Mouse (Mus musculus): ENCODE results near the gene Vmn2r8. TPM values are rescaled to one million over a fixed set of nuclear protein-coding genes. Genes with fewer than 3 reads are reported as not detected.

Vmn2r8 gene
- polyA plus RNA-seq, 1 experiment from 2014 or later, result not detected

DNA sequence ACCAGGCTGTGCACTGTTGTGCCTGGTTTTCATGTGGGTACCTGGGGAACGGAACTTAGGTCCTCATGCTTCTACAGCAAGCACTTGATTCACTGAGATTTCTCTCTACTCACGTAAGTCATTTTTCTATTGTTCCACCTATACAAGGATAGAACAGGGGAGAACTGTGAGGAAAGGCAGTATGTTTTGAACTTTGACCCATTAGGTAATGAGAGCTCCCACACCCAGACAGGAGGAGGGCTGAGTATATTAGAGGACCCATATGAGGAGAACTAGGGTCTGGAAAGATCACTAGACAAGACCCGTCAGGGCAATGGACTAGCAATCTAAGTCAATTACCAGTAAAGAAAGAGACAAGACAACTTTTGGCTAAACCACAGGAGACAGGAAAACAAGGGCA lies 64.0 kb downstream of the Vmn2r8 start:
- no peaks in the 10 kb centered on the region for H3K9me3 ChIP-seq
- no peaks in the 10 kb centered on the region for H3K4me1 ChIP-seq (replicated peaks)
- DNase-seq (ENCODE audit: low spot score), result no peak
- no peaks in the 10 kb centered on the region for H3K27me3 ChIP-seq (ENCODE audit: insufficient read depth, poor library complexity, severe bottlenecking)
- no peak overlapping the region for H3K27ac ChIP-seq
- no peak overlapping the region for H3K4me3 ChIP-seq
- no peaks in the 10 kb centered on the region for H3K36me3 ChIP-seq
- WGBS, result 80% methylated on average over 3 of the region's 3 CpGs

DNA sequence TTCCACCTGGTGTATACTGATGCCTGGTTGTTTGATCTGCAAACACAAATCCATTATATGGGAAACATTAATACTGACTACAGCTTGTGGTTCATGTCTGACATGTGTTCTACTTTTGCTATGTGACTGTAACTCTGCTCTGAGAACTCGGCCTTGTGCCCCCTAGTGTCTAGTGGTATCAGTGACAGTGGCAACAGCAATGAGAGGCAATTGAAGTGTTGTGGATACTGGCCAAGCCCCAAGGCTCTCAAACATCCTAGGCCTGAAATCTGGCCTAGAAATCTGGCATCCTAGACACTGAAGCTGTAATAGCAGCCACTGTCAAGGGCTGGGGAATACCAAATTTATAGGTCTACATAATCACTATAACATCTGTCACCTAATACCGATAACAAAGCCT lies 64.8 kb downstream of the Vmn2r8 start:
- no peaks in the 10 kb centered on the region for H3K9me3 ChIP-seq
- no peak overlapping the region for H3K4me3 ChIP-seq
- no peaks in the 10 kb centered on the region for H3K4me1 ChIP-seq (replicated peaks)
- H3K36me3 ChIP-seq, result no peaks in the 10 kb centered on the region
- DNase-seq (ENCODE audit: low spot score), result no peak
- WGBS, result 64% methylated on average over 2 of the region's 2 CpGs
- H3K27me3 ChIP-seq (ENCODE audit: insufficient read depth, poor library complexity, severe bottlenecking), result no peaks in the 10 kb centered on the region
- H3K27ac ChIP-seq, result no peak overlapping the region

DNA sequence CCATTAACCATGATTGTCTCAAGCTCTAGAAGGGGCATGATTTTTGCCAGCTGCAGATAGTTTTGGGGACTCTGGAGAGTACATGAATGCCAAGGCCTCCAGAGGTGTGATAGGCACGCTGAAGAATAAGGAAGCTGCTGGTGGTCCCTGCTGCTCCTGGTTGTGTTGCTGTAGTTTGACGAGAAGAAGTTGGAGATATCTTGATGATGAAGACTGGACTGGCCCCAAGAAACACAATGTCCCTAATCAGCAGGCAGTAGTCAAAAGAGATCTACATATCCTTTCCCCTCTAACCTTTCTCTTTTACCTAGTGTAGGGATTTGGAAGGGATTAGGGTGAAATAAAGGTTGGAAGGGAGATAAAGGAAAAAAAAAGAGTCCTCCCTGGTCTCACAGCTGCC lies 66.1 kb downstream of the Vmn2r8 start:
- H3K36me3 ChIP-seq, result no peaks in the 10 kb centered on the region
- DNase-seq (ENCODE audit: low spot score), result no peak
- no peaks in the 10 kb centered on the region for H3K27me3 ChIP-seq (ENCODE audit: insufficient read depth, poor library complexity, severe bottlenecking)
- no peak overlapping the region for H3K27ac ChIP-seq
- no peaks in the 10 kb centered on the region for H3K9me3 ChIP-seq
- 66% methylated on average over 2 of the region's 2 CpGs for WGBS
- no peak overlapping the region for H3K4me3 ChIP-seq
- no peaks in the 10 kb centered on the region for H3K4me1 ChIP-seq (replicated peaks)

DNA sequence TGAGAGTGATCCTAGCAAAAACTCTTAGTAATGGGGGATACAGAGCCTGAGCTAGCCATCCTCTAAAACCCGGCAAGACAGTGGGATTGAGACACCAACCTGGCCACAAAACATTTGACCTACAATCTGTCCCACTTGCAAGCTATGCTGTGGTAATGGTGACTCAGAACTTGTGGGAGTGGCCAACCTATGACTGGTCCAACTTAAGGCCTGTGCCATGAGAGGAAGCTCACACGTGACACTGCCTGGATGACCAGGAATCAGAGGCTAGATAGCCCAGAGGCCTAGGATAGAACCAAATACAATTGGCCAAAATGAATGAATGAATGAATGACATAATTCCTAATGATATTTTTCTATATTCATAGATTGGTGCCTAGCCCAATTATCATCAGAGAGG lies 66.8 kb downstream of the Vmn2r8 start:
- no peak for DNase-seq (ENCODE audit: low spot score)
- no peak overlapping the region for H3K27ac ChIP-seq
- WGBS, result 78% methylated on average over 2 of the region's 2 CpGs
- H3K36me3 ChIP-seq, result no peaks in the 10 kb centered on the region
- H3K4me1 ChIP-seq (replicated peaks), result no peaks in the 10 kb centered on the region
- no peaks in the 10 kb centered on the region for H3K9me3 ChIP-seq
- no peak overlapping the region for H3K4me3 ChIP-seq
- H3K27me3 ChIP-seq (ENCODE audit: insufficient read depth, poor library complexity, severe bottlenecking), result no peaks in the 10 kb centered on the region

Other genes starting within 250 kb of the Vmn2r8 start
- gene Gak, start 179.1 kb downstream of the Vmn2r8 start, polyA plus RNA-seq (2016; fragmentation: Nextera tagmentation; extraction: Ambion mirVana), result 58.0 and 60.9 TPM in 2 replicates
- gene Tmem175, start 179.1 kb downstream of the Vmn2r8 start, polyA plus RNA-seq (2016; fragmentation: Nextera tagmentation; extraction: Ambion mirVana), result 17.3 and 19.2 TPM in 2 replicates
- 12.0 and 12.8 TPM in 2 replicates for gene Idua, start 148.5 kb downstream of the Vmn2r8 start, polyA plus RNA-seq (2016; fragmentation: Nextera tagmentation; extraction: Ambion mirVana)
- gene Dgkq, start 139.2 kb downstream of the Vmn2r8 start, polyA plus RNA-seq (2016; fragmentation: Nextera tagmentation; extraction: Ambion mirVana), result 11.1 and 15.1 TPM in 2 replicates
- gene Slc26a1, start 133.3 kb downstream of the Vmn2r8 start, polyA plus RNA-seq (2016; fragmentation: Nextera tagmentation; extraction: Ambion mirVana), result 0.57 and 0.99 TPM in 2 replicates
- 14.7 and 16.3 TPM in 2 replicates for gene Fgfrl1, start 116.5 kb downstream of the Vmn2r8 start, polyA plus RNA-seq (2016; fragmentation: Nextera tagmentation; extraction: Ambion mirVana)
- gene Rnf212, start 33.9 kb downstream of the Vmn2r8 start, polyA plus RNA-seq (2016; fragmentation: Nextera tagmentation; extraction: Ambion mirVana), result 0.25 TPM in 1 of 2 replicates, not detected in the other
- not detected in 2 replicates for gene Tmed11, start 13.5 kb downstream of the Vmn2r8 start, polyA plus RNA-seq (2016; fragmentation: Nextera tagmentation; extraction: Ambion mirVana)
- not detected in 2 replicates for gene Vmn2r9, start 43.8 kb upstream of the Vmn2r8 start, polyA plus RNA-seq (2016; fragmentation: Nextera tagmentation; extraction: Ambion mirVana)
- gene Vmn2r10, start 197.7 kb upstream of the Vmn2r8 start, polyA plus RNA-seq (2016; fragmentation: Nextera tagmentation; extraction: Ambion mirVana), result not detected in 2 replicates